Mouse (Mus musculus): ENCODE results near the gene Trim80.

DNA sequence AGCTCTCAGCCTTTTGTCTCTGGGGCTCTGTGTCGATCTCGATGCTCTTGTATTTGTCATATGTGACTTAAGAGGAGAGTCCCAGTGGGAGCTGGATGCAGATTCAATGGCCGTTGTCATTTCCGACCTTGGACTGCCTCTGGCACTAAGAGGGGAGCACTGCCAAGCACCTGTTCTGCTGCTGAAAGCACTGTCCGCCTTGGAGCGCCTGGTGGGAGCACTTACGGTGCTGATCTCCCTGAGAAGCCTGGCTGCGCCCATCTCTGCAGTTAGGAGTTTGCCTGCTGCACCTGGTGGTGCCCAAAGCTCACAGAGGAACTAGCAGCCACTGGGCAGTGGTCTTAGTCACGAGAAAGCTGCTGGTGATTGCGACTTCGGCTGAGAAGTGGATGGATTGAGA lies 42.9 kb downstream of the Trim80 start:
- no peak for TF ChIP-seq CTCF (IDR thresholded peaks at IDR 0.05; ENCODE audit: low read depth)
- TF ChIP-seq EP300 (IDR thresholded peaks at IDR 0.05; ENCODE audit: low read depth): no peak

Data from heart, postnatal 0 days (tissue).